In the genomic region with DNA sequence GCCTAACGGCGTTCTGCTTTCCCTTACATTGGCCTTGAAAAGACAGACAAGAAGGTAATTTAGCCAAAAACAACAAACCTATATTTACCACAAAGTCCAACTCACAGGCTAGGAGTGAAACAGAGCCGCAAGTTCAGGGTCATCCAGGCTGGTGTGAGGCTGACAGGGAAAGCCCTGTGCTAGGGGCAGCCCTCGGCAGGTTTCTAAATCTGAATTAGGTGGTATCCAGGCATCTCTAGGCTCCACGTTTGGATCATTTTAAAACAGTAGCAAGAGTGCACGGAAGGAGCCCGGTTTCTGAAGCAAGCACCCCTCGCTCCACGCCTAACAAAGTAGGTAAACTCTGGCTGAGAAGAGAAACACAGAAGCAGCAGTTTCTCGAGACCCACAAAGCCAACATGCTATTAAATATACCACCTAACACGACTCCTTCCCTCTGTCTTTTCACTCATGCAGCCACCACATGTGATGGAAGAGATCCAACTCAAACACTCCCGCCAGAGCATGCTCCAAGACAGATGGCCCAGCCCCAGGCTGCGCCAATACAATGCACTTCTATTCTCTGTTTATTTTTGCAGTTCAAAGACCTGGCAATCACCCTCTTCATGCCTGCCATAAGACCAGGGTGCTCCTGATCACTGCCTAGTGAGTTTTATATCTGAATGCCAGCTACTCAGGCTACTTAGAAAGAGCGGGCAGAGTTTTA, we compare ENCODE assay signal across 8 mouse cellular contexts.
A peak's percentile ranks its signal among the peaks of the same experiment; 100 is the strongest.
DNase-seq lines count a peak whose midpoint lies in the region; ATAC-seq and TF ChIP-seq lines count a peak whose summit lies in the region.

No protein-coding gene starts in this region.

- peak overlapping the region; percentile 13; the same call in 1 of the 2 replicates for H3K27ac ChIP-seq in kidney, embryonic 14.5 days (ENCODE audit: low read depth, low read length)
- H3K27ac ChIP-seq in thymus, adult 2 months (ENCODE audit: control insufficient read depth, insufficient read depth, low read length) = no peak overlapping the region
- H3K27ac ChIP-seq in stomach, postnatal 0 days (replicated peaks) = no peak overlapping the region

- no peaks in the 10 kb centered on the region for H3K4me1 ChIP-seq in kidney, embryonic 14.5 days (ENCODE audit: control insufficient read depth, insufficient read depth, low read length)
- no peaks in the 10 kb centered on the region for H3K4me1 ChIP-seq in thymus, adult 2 months (replicated peaks; ENCODE audit: control insufficient read depth, insufficient read depth, low read length)
- H3K4me1 ChIP-seq in stomach, postnatal 0 days (replicated peaks; ENCODE audit: control insufficient read depth, insufficient read depth) = no peaks in the 10 kb centered on the region

- no peak for TF ChIP-seq CTCF in thymus, adult 2 months (IDR thresholded peaks at IDR 0.05; ENCODE audit: borderline replicate concordance, control insufficient read depth, extremely low read depth, insufficient read depth, low read length, poor library complexity)
- TF ChIP-seq CTCF in stomach, postnatal 0 days (IDR thresholded peaks at IDR 0.05; ENCODE audit: low read depth) = no peak

- no peaks in the 10 kb centered on the region for H3K27me3 ChIP-seq in kidney, embryonic 14.5 days (ENCODE audit: control insufficient read depth, insufficient read depth, low read length)
- H3K27me3 ChIP-seq in thymus, adult 2 months (ENCODE audit: control insufficient read depth, insufficient read depth, low read length) = no peaks in the 10 kb centered on the region
- no peaks in the 10 kb centered on the region for H3K27me3 ChIP-seq in stomach, postnatal 0 days (ENCODE audit: control insufficient read depth, insufficient read depth, low read length)

- peak; percentile 68; the same call in 1 of the 2 replicates for ATAC-seq in kidney, embryonic 14.5 days (ENCODE audit: low FRiP score, low TSS enrichment)
- ATAC-seq in stomach, postnatal 0 days (ENCODE audit: low FRiP score, low TSS enrichment) = no peak

- TF ChIP-seq POLR2A in thymus, adult 2 months (IDR thresholded peaks at IDR 0.05; ENCODE audit: control insufficient read depth, extremely low read depth, insufficient read depth, low read length, poor library complexity) = no peak

- H3K4me2 ChIP-seq in kidney, embryonic 14.5 days (replicated peaks; ENCODE audit: low read depth, low read length) = peak overlapping the region; percentile 9; the same call in 1 of the 2 replicates
- H3K4me2 ChIP-seq in stomach, postnatal 0 days (replicated peaks; ENCODE audit: low read depth) = no peak overlapping the region

- no peaks in the 10 kb centered on the region for H3K9me3 ChIP-seq in kidney, embryonic 14.5 days (ENCODE audit: control insufficient read depth, low read length)
- no peaks in the 10 kb centered on the region for H3K9me3 ChIP-seq in stomach, postnatal 0 days (ENCODE audit: control insufficient read depth, low read length)

- TF ChIP-seq EP300 in stomach, postnatal 0 days (optimal IDR thresholded peaks at IDR 0.05) = no peak

- H3K4me3 ChIP-seq in kidney, embryonic 14.5 days (ENCODE audit: low read length) = no peak overlapping the region
- no peak overlapping the region for H3K4me3 ChIP-seq in thymus, adult 2 months (ENCODE audit: control insufficient read depth, insufficient read depth, low read length)
- H3K4me3 ChIP-seq in stomach, postnatal 0 days (ENCODE audit: low read depth, low read length) = no peak overlapping the region

- no peak for DNase-seq in kidney, adult 8-10 months
- peak; percentile 9 for DNase-seq in embryo, embryonic 10 days (ENCODE audit: low spot score)
- peak; percentile 21 for DNase-seq in fat pad, adult 2 months (ENCODE audit: extremely low read depth, low read depth, low spot score)
- peak; percentile 8 for DNase-seq in lung, postnatal 14 days
- DNase-seq in thymus, adult 2 months = no peak
- no peak for DNase-seq in stomach, postnatal 0 days (ENCODE audit: low spot score)
- no peak for DNase-seq in testis, postnatal 14 days (ENCODE audit: low spot score)

- no peaks in the 10 kb centered on the region for H3K36me3 ChIP-seq in kidney, embryonic 14.5 days (ENCODE audit: control insufficient read depth, insufficient read depth, low read length)
- no peaks in the 10 kb centered on the region for H3K36me3 ChIP-seq in thymus, adult 2 months (ENCODE audit: control insufficient read depth, insufficient read depth, low read length)
- no peaks in the 10 kb centered on the region for H3K36me3 ChIP-seq in stomach, postnatal 0 days (ENCODE audit: control insufficient read depth, insufficient read depth, low read length)

- WGBS in kidney, embryonic 14.5 days = 52% methylated on average over 14 of the region's 14 CpGs
- 89% methylated on average over 14 of the region's 14 CpGs for WGBS in thymus, adult 2 months
- WGBS in stomach, postnatal 0 days = 49% methylated on average over 14 of the region's 14 CpGs

- no peak overlapping the region for H3K9ac ChIP-seq in kidney, embryonic 14.5 days (ENCODE audit: low read depth, low read length)
- H3K9ac ChIP-seq in stomach, postnatal 0 days (ENCODE audit: low read length) = no peak overlapping the region

Comparison
In these comparisons a context has a peak if more than half of its experiments do, and no peak if none do; other contexts are left out.
1. DNase-seq: peak in embryo, embryonic 10 days (single experiment), fat pad, adult 2 months (single experiment) and lung, postnatal 14 days (single experiment); none in kidney, adult 8-10 months (0 of 2), thymus, adult 2 months (single experiment), stomach, postnatal 0 days (single experiment) and testis, postnatal 14 days (single experiment).